Mouse (Mus musculus): ENCODE measurements around the gene Npepl1. TPM values are rescaled to one million over a fixed set of nuclear protein-coding genes. Genes with fewer than 3 reads are reported as not detected.

Npepl1 gene
- total RNA-seq, 2 experiments from 2014 or later, result 12.2 to 14.1 TPM

DNA sequence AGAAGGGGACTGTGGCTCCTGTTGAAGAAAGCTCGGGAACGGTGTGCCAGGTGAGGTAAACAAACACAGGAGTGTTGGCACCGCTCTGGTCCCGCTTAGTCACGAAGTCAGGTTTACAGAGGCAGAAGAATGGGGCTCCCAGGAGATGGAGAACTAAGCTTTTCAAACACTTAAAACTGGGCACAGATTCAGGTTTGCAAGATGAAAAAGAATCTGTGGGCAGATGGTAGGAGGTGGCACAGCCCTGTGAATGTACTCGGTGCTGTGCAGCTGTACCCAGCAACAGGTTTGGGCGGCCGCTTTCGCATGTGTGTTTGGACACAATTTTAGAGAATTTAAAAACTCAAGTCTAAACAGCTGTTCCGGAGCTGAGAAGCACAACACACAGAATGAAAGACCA, 48.9 kb downstream of the Npepl1 start:
- intact Hi-C loops (cut with DNase I), result no loop called here
- peak; percentile 71 to 90 for DNase-seq (ENCODE audit: low spot score in 2 of 2)

DNA sequence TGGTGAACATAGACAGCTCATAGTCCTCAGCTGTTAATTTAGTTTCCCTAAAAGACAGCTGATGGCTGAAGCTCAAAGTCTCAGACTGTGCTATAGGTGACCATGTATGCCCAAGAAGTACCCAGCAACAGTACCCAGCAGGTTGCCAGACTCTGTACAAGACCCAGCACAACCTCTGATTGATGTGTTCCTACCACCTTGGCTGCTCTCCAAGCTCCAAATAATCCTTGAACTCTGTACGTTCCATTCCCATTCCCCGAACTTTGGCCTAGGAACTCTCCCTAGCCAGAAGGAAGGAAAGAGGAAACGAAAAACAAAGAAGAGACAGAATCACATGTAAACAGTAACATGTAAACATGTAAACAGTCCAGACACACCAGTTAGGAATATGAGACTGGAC, 50.3 kb downstream of the Npepl1 start:
- no peak for DNase-seq (ENCODE audit: low spot score in 2 of 2)
- intact Hi-C loops (cut with DNase I), result no loop called here

Other genes with a start within 250 kb of the Npepl1 start
- 10 to 100 TPM; 40.2 to 41.2 TPM for gene Stx16, start 34.0 kb upstream of the Npepl1 start, total RNA-seq (2021)
- gene Gnas, start 174.0 kb downstream of the Npepl1 start, total RNA-seq (2021), result 1,000 to 10,000 TPM; 1,818 to 2,021 TPM
- gene Gm20721, start 236.4 kb downstream of the Npepl1 start, total RNA-seq (2021), result 1 to 10 TPM; 2.3 to 2.7 TPM